8 mouse cellular contexts compared by ENCODE assay signal in the genomic region with DNA sequence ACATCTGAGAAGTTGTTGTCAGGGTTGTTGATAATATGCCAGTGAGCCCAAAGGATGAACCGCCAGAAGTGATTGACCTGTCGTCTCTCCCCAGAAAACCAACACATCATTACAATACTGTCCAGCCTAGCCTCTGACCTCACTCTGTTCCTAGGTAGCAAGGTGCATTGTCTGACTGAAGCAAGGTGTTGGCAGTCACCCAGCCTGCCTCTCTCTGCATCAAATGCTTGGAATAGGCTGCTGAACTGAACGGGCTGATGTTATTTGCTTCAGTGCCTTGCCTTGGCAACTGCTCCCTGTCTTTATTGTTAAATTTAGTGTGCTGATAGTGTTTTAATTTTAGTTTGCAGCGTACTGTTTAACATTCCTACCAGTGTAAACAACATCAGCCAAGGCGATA. TPM values are rescaled to one million over a fixed set of nuclear protein-coding genes. Genes with fewer than 3 reads are reported as not detected.
DNase-seq lines count a peak whose midpoint lies in the region; ATAC-seq and TF ChIP-seq lines count a peak whose summit lies in the region.

No protein-coding gene starts in this region.

- no peak for TF ChIP-seq CTCF in heart, adult 2 months (IDR thresholded peaks at IDR 0.05)

- no peaks in the 10 kb centered on the region; the same call in 1 of the 2 replicates for H3K27me3 ChIP-seq in heart, adult 2 months (ENCODE audit: control insufficient read depth, insufficient read depth, low read length)
- no peaks in the 10 kb centered on the region for H3K27me3 ChIP-seq in midbrain, embryonic 14.5 days (ENCODE audit: control insufficient read depth, insufficient read depth, low read length)
- no peaks in the 10 kb centered on the region for H3K27me3 ChIP-seq in liver, embryonic 12.5 days (replicated peaks)
- H3K27me3 ChIP-seq in embryonic facial prominence, embryonic 10.5 days (replicated peaks; ENCODE audit: low read depth, poor library complexity, severe bottlenecking) = no peaks in the 10 kb centered on the region

- no peak for TF ChIP-seq EP300 in heart, adult 2 months (IDR thresholded peaks at IDR 0.05; ENCODE audit: insufficient read depth, low read depth, low read length)

- WGBS in heart, adult 2 months = 27% methylated on average over 5 of the region's 5 CpGs
- WGBS in midbrain, embryonic 14.5 days = 15% methylated on average over 5 of the region's 5 CpGs
- WGBS in liver, embryonic 12.5 days (ENCODE audit: insufficient replicate concordance) = 59% methylated on average over 5 of the region's 5 CpGs
- 46% methylated on average over 5 of the region's 5 CpGs for WGBS in embryonic facial prominence, embryonic 10.5 days

- H3K27ac ChIP-seq in heart, adult 2 months = no peak overlapping the region; the same call in 1 of the 2 replicates
- H3K27ac ChIP-seq in midbrain, embryonic 14.5 days (replicated peaks; ENCODE audit: low read depth, low read length) = peak overlapping the region; percentile 77; the same call in 1 of the 2 replicates
- no peak overlapping the region for H3K27ac ChIP-seq in liver, embryonic 12.5 days
- no peak overlapping the region for H3K27ac ChIP-seq in embryonic facial prominence, embryonic 10.5 days (replicated peaks)

- no peaks in the 10 kb centered on the region for H3K4me1 ChIP-seq in heart, adult 2 months (ENCODE audit: control insufficient read depth, insufficient read depth, low read length)
- H3K4me1 ChIP-seq in midbrain, embryonic 14.5 days (ENCODE audit: control insufficient read depth, insufficient read depth, low read length) = peaks cover 12% of the 10 kb centered on the region
- peaks cover 37% of the 10 kb centered on the region for H3K4me1 ChIP-seq in liver, embryonic 12.5 days
- H3K4me1 ChIP-seq in embryonic facial prominence, embryonic 10.5 days = no peaks in the 10 kb centered on the region; the same call in 1 of the 2 replicates

- H3K9ac ChIP-seq in heart, adult 2 months (ENCODE audit: low read depth, low read length) = no peak overlapping the region
- no peak overlapping the region; the same call in 1 of the 2 replicates for H3K9ac ChIP-seq in midbrain, embryonic 14.5 days (replicated peaks; ENCODE audit: low read length)
- no peak overlapping the region for H3K9ac ChIP-seq in liver, embryonic 12.5 days

- peak overlapping the region; percentile 26 for H3K4me2 ChIP-seq in midbrain, embryonic 14.5 days (ENCODE audit: low read length)
- H3K4me2 ChIP-seq in liver, embryonic 12.5 days = no peak overlapping the region

- DNase-seq in heart, adult 2 months = peak; percentile 23 to 26
- no peak for DNase-seq in heart, adult 11 months
- peak; percentile 78 to 80 for DNase-seq in cerebellum, postnatal 10 days
- peak; percentile 6 to 22 for DNase-seq in heart, postnatal 36 days
- DNase-seq in midbrain, embryonic 14.5 days = peak; percentile 53
- no peak for DNase-seq in embryonic facial prominence, embryonic 10.5 days (ENCODE audit: low spot score)
- DNase-seq in thymus, postnatal 36 days = no peak

- TF ChIP-seq POLR2A in heart, adult 2 months (IDR thresholded peaks at IDR 0.05; ENCODE audit: insufficient read depth, low read depth, low read length) = no peak

- intact Hi-C loops in heart, adult 2 months (cut with DNase I) = no loop called here
- intact Hi-C loops in heart, postnatal 36 days (cut with DNase I) = no loop called here

- no peaks in the 10 kb centered on the region for H3K79me2 ChIP-seq in heart, adult 2 months (replicated peaks; ENCODE audit: control insufficient read depth, insufficient read depth, low read length)

- peak overlapping the region; percentile 20 for H3K4me3 ChIP-seq in heart, adult 2 months
- H3K4me3 ChIP-seq in midbrain, embryonic 14.5 days (replicated peaks; ENCODE audit: low read depth, low read length) = no peak overlapping the region
- H3K4me3 ChIP-seq in liver, embryonic 12.5 days = no peak overlapping the region
- no peak overlapping the region for H3K4me3 ChIP-seq in embryonic facial prominence, embryonic 10.5 days

- ATAC-seq in midbrain, embryonic 14.5 days (ENCODE audit: low FRiP score, low TSS enrichment) = no peak; the same call in 1 of the 2 replicates
- no peak for ATAC-seq in liver, embryonic 12.5 days

- H3K36me3 ChIP-seq in heart, adult 2 months (ENCODE audit: control insufficient read depth, insufficient read depth, low read length) = no peaks in the 10 kb centered on the region
- no peaks in the 10 kb centered on the region for H3K36me3 ChIP-seq in midbrain, embryonic 14.5 days (ENCODE audit: control insufficient read depth, insufficient read depth, low read length)
- no peaks in the 10 kb centered on the region for H3K36me3 ChIP-seq in liver, embryonic 12.5 days
- no peaks in the 10 kb centered on the region for H3K36me3 ChIP-seq in embryonic facial prominence, embryonic 10.5 days (replicated peaks)

- H3K9me3 ChIP-seq in midbrain, embryonic 14.5 days (ENCODE audit: control insufficient read depth, low read length) = no peaks in the 10 kb centered on the region
- no peaks in the 10 kb centered on the region for H3K9me3 ChIP-seq in liver, embryonic 12.5 days (replicated peaks)
- H3K9me3 ChIP-seq in embryonic facial prominence, embryonic 10.5 days = no peaks in the 10 kb centered on the region

RNA-seq across cellular contexts. Expression of a gene that starts 51.0 kb away (rescaled TPM):
- total RNA-seq in heart, adult 2 months (2021) = under 1 TPM; 0.34 to 0.39 TPM
- 0.04 and 0.23 TPM in 2 replicates for polyA plus RNA-seq in heart, adult 2 months (2012; rRNA removed)
- total RNA-seq in heart, postnatal 36 days (2021) = under 1 TPM; 0.05 to 0.33 TPM
- 81.0 and 110 TPM in 2 replicates for polyA plus RNA-seq in midbrain, embryonic 14.5 days (2014; fragmentation: Nextera tagmentation; extraction: Ambion mirVana)
- polyA plus RNA-seq in liver, embryonic 12.5 days (2016; fragmentation: Nextera tagmentation; extraction: Ambion mirVana) = 0.45 and 0.48 TPM in 2 replicates
- polyA plus RNA-seq in embryonic facial prominence, embryonic 10.5 days (2016; fragmentation: Nextera tagmentation; extraction: Ambion mirVana) = 5.1 and 6.2 TPM in 2 replicates

Comparison
In these comparisons a context has a peak if more than half of its experiments do, and no peak if none do; other contexts are left out.
1. DNase-seq: peak in heart, adult 2 months (2 of 2), cerebellum, postnatal 10 days (2 of 2), heart, postnatal 36 days (2 of 2) and midbrain, embryonic 14.5 days (single experiment); none in heart, adult 11 months (single experiment), embryonic facial prominence, embryonic 10.5 days (single experiment) and thymus, postnatal 36 days (0 of 2).
2. RNA of a gene that starts 51.0 kb away (polyA plus RNA-seq): 81.0 to 110 TPM in midbrain, embryonic 14.5 days; 5.1 to 6.2 TPM in embryonic facial prominence, embryonic 10.5 days, 0.45 to 0.48 TPM in liver, embryonic 12.5 days and 0.04 to 0.23 TPM in heart, adult 2 months; every median in the first group is over 10 times any median in the second.